Mouse (Mus musculus) layer of hippocampus, postnatal 10 days (tissue): ENCODE results near the gene Dock1. TPM values are rescaled to one million over a fixed set of nuclear protein-coding genes. Genes with fewer than 3 reads are reported as not detected.

Experiments
- DNase-seq, 2 experiments: peaks; one replicate each; pipeline ENCODE4 v3.0.0; 2021; ENCODE audit warnings: low spot score in 2 of 2
- total RNA-seq, 2 experiments: library from RNA; stranded (reverse); gene quantifications; 2 replicates each; pipeline ENCODE4 v1.2.3; 2021

Gene Dock1
- total RNA-seq, 2 experiments from 2014 or later: 27.1 to 27.4 TPM

- DNase-seq: no peak
Observed at GRCm38 (mm10) chr7:134818471-134818870, 148.0 kb downstream of the Dock1 start.

DNA sequence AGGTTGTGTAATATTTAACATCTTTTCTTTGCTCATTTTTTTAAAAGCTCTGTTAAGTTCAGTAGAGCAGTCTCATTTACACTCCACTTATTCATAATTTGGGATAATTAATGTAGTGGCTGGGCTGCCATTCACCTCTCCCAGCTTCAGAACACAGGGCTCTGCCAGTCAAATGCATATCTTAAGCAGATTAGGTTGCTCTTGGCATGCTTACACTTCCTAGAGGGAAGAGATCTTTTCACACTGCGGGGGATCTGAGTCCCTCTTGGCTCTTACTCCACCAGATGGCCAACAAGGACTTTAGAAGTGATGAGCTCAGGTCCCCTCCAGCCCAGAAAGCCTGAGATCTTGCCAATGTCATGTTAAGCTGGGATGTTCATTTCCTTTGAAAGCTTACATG lies 150.8 kb downstream of the Dock1 start:
- DNase-seq: no peak

DNA sequence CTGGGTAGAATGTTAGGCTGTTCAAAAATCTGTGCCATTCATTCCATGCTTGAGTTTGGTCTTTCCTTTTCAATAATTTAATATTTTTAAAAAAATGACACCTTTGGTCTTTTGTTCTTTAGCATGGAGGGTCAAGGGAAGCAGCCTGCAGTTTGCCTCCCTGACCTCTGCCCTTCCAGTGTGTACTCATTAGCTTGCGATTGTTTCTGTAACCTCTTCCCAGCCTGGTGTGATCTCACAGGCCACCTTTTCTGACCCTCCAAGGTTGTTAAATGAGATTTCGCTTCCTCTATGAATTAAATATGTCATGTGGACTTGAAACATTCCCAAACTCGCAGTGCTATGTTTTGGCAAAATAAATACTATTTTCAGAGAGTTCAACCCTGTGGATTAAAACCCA lies 151.6 kb downstream of the Dock1 start:
- no peak for DNase-seq

DNA sequence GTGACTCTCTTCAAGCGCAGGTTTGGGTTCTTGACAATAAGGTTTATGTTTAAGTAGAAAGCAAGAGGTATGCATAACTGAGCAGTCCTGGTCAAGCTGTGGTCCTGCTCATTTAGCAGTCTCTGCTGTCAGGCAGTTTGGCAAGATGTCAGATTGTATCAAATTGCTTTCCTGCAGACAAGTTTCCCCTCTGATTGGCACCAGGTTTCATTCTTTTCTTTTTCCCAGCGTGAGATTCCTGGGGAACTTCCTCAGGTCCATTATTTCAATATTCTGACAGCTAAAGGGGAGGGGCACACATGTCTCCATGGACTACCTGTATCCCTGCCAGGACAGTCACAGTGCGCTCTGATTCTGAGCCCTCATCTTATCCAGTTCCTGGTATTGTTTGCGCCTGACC lies 153.4 kb downstream of the Dock1 start:
- no peak for DNase-seq

GRCm38 (mm10) chr7:134840066-134840465 lies 169.6 kb downstream of the Dock1 start:
- no peak for DNase-seq

- DNase-seq: no peak
Observed at GRCm38 (mm10) chr7:134842751-134843150, 172.3 kb downstream of the Dock1 start.

DNA sequence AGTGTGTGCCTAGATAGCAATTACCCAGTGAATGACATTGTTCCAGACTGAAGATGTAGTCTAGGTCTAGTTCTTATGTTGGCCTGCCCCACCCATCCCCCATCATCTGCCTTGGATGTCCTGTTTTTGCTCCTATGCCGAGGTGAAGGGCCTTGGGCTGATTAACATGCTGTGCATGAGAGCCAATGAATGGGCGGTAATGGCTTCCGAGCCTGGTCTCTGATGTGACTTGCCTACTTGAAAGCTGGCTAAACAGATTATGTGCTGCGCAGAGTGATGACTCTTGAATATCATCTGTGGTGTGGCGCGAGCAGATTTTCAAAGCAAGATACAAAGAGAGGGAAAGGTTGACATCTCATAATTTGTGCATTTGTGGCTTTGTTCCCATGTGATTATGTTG lies 191.5 kb downstream of the Dock1 start:
- peak; percentile 13 to 25 for DNase-seq

GRCm38 (mm10) chr7:134864175-134864574 lies 193.7 kb downstream of the Dock1 start:
- peak in 1 of 2 experiments; percentile 26 for DNase-seq

- DNase-seq: no peak
Observed at GRCm38 (mm10) chr7:134872511-134872910, 202.1 kb downstream of the Dock1 start.

- no peak for DNase-seq
Observed at GRCm38 (mm10) chr7:134872981-134873380, 202.5 kb downstream of the Dock1 start.

DNA sequence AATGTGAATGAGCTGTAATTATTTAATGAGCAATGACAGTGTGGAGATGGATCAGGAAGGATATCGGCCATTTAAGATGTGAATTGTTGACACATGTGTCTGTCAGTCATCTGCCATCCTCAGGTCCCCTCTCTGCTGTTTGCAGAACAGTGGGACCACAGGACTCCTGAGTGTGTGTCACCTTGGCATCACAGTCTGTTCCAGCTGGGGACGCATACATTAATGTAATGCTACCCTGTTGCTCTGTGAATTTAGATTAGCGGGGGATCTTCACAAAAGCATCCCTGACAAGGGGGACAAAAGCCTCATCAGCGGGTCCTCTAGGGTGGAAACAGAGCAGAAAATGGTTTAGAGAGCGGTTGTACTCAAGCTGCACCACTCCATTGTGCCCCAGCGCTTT lies 208.5 kb downstream of the Dock1 start:
- DNase-seq: no peak

- no peak for DNase-seq
Observed at GRCm38 (mm10) chr7:134880431-134880830, 210.0 kb downstream of the Dock1 start.

DNA sequence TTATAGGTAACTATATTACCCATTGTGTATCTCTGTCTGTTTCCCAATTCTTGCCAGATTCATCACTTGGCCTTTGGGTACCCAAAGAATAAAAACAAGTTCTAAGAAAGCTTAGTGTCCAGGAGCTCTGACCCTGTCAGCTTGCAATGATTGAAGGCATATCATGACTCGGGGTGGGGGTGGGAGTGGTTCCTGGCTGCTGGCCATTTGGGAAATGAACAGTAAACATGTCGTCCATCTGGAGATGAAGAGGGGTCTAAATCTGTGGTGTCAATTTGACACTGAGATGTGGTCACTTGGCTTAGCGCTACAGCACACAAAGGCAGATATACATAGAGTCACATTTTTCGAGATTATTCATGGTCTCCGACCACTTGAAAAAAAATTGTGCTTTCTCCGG lies 213.1 kb downstream of the Dock1 start:
- DNase-seq: no peak

DNA sequence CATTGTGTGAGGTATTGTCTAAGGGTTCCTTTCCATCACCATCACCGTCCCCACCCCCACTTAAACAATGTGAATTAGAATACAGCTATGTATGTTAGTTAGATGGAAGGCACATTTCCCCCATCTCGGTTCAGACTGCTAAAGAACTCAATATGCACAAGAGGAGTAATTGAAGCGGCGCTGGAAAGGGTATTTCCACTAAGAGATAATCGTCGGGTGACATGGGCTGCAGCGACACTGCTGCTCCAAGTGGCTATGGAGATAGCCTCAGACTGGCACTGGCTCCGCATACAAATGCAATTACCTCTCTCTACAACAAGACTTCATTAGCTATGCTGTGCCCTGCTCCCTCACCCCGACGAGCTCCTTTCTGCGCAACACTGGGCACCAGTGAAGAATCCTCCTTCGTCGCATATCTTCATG lies 222.0 kb downstream of the Dock1 start:
- DNase-seq: no peak

GRCm38 (mm10) chr7:134892972-134893371 lies 222.5 kb downstream of the Dock1 start:
- DNase-seq: no peak

GRCm38 (mm10) chr7:134894604-134895003 lies 224.2 kb downstream of the Dock1 start:
- DNase-seq: no peak

- DNase-seq: no peak
Observed at GRCm38 (mm10) chr7:134899462-134899861, 229.0 kb downstream of the Dock1 start.

DNA sequence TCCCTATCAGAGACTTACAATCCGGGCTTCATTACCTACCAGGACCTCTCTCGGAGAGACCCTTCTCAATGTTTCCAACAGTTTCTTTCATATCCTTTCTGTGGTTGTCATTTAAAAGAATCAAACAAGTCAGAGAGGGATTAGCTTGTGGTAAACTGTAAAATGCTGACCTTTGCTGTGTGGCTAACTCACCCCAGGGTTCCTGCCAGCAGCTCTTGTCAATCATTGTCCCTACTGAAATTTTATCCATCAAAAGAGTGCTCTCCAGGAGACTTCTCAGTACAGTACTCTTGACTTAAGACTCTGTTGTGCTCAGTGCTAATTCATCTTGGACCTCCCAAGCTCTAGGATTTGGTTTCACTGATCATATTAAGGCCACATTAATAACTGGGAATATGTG lies 231.5 kb downstream of the Dock1 start:
- DNase-seq: no peak

GRCm38 (mm10) chr7:134931886-134932285 lies 261.4 kb downstream of the Dock1 start:
- no peak for DNase-seq

GRCm38 (mm10) chr7:134937471-134937926 lies 267.0 kb downstream of the Dock1 start:
- DNase-seq: peak; percentile 26 to 51

DNA sequence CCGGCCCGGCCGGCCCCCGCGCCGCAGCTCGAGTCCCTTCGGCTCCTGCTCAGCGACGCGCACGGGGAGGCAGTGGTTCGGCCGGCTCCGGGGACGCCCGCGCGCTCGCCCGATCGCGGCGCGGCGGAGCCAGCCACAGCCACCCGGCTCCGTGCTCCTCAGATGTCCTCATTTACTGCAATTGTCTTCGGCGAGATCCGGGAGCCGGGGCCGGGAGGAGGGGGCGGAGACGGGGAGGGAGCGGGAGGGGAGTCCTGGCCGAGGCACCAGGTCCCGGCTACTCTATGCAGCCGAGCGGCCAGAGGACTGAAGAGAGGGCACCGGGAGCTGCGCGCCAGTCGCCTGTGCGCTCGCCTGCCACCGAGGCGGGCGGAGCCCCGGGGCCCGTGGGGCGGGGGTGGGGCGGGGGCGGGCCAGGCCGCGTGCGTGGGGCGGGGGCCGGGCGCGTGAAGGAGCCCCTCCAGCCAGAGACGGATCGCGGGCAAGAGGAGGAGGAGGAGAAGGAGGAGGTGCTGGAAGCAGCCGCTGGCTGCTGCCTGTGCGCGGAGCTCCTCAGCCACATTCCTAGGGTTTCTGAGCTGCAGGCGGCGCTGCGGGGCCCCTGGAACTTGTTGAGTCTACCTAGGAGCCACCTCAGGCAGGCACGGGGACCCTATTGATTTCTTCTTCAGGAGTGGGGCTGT lies 267.6 kb downstream of the Dock1 start, which contains the start of gene Fam196a:
Gene Fam196a (minus strand): TSS at position 504 of the 683 bp plus-strand sequence.
- DNase-seq: peak; percentile 71 to 81

GRCm38 (mm10) chr7:134941891-134942290 lies 271.4 kb downstream of the Dock1 start:
- DNase-seq: no peak

DNA sequence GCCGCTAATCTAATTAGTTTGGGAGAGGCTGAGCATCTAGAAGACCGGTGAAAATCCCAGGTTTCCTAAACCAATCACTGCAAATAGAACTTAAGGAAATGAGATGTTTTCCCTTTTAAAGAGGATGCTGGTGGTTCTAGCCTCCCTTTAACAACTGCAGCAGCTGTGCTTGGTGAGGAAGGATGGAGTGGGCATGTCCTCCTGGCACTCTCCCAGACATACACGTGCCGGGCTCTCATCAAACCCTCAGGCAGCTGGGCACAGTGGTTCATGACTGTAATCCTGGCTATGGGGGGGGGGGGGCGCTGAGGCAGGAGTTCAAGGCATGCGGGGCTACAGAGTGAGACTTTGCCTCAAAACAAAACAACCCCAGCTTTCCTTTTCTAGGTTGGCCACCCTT lies 272.6 kb downstream of the Dock1 start:
- DNase-seq: no peak
